Mouse (Mus musculus) liver, adult 2 months (tissue): ENCODE data around the gene Chd6.

Source experiments
- CTCF ChIP-seq: fragments of 200-500 bp; IDR thresholded peaks from 2 replicates; pipeline ENCODE4 v1.5.1; 2011; ENCODE audit warnings: low read depth, low read length, control low read depth
- POLR2A ChIP-seq: fragments of 200-500 bp; IDR thresholded peaks from 2 replicates; pipeline ENCODE4 v1.6.1; 2011; ENCODE audit warnings: low read length, control low read depth; ENCODE audit not compliant: insufficient read depth; ENCODE audit errors: extremely low read depth

DNA sequence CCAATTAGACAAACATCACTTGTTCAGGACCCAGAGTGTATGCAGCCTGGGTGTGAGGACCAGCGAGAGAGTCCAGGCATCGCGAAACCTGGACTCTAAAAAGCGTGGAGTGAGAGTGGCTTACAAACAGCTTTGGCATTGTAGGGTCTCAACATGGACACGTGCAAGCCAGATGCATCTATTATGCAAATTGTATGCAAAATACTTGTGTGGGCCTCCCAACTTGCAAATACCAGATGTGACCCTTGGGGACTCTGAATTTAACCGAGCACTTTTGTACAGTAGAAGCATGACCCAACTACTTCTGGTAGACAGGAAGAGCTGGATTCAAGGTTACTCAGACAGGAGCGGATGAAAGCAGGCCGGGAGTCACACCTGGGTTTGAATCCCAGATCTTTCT lies 192.2 kb downstream of the Chd6 start:
- TF ChIP-seq CTCF (no peak), POLR2A (no peak)
